Mouse (Mus musculus): Measurements from ENCODE around the gene Esp24. TPM values are rescaled to one million over a fixed set of nuclear protein-coding genes. Genes with fewer than 3 reads are reported as not detected.
"Not testable (repeated sequence)": the region's sequence is repeated elsewhere in the genome, so short reads cannot be mapped to it uniquely, and the experiment has no call there.

Gene Esp24
- polyA plus RNA-seq (2014; fragmentation: Nextera tagmentation; extraction: Ambion mirVana), result not detected in 2 replicates

GRCm38 (mm10) chr17:39036395-39036794, at the start of gene Esp24:
TSS of gene Esp24 (plus strand) at chr17:39036695.
- H3K36me3 ChIP-seq (ENCODE audit: control insufficient read depth, insufficient read depth, low read length); ATAC-seq (replicated peaks; ENCODE audit: insufficient number of reproducible peaks, low FRiP score, low TSS enrichment); H3K4me2 ChIP-seq; H3K9ac ChIP-seq (ENCODE audit: low read depth, low read length); H3K27me3 ChIP-seq (ENCODE audit: control insufficient read depth, insufficient read depth, low read length); H3K4me3 ChIP-seq (ENCODE audit: low read depth, low read length); H3K9me3 ChIP-seq (replicated peaks; ENCODE audit: control insufficient read depth, low read length); H3K4me1 ChIP-seq (ENCODE audit: control insufficient read depth, insufficient read depth, low read length); H3K27ac ChIP-seq (ENCODE audit: low read depth, low read length): not testable (repeated sequence)
- 80% methylated on average over 3 of the region's 3 CpGs for WGBS (ENCODE audit: insufficient replicate concordance)

- no peaks in the 10 kb centered on the region for H3K4me1 ChIP-seq (ENCODE audit: control insufficient read depth, insufficient read depth, low read length)
Measured at GRCm38 (mm10) chr17:39009846-39010245, 26.6 kb upstream of the Esp24 start.

GRCm38 (mm10) chr17:39010675-39011638, 25.5 kb upstream of the Esp24 start:
- H3K27me3 ChIP-seq (ENCODE audit: control insufficient read depth, insufficient read depth, low read length), result no peaks in the 10 kb centered on the region
- H3K27ac ChIP-seq (ENCODE audit: low read depth, low read length), result no peak overlapping the region
- H3K9me3 ChIP-seq (replicated peaks; ENCODE audit: control insufficient read depth, low read length), result no peaks in the 10 kb centered on the region; the same call in 1 of the 2 replicates
- H3K36me3 ChIP-seq (ENCODE audit: control insufficient read depth, insufficient read depth, low read length), result no peaks in the 10 kb centered on the region
- H3K9ac ChIP-seq (ENCODE audit: low read depth, low read length), result no peak overlapping the region
- no peaks in the 10 kb centered on the region for H3K4me1 ChIP-seq (ENCODE audit: control insufficient read depth, insufficient read depth, low read length)
- WGBS (ENCODE audit: insufficient replicate concordance), result 35% methylated on average over 30 of the region's 30 CpGs
- H3K4me2 ChIP-seq, result peak overlapping the region; percentile 51
- no peak for ATAC-seq (replicated peaks; ENCODE audit: insufficient number of reproducible peaks, low FRiP score, low TSS enrichment)
- peak overlapping the region; percentile 25; the same call in 1 of the 2 replicates for H3K4me3 ChIP-seq (ENCODE audit: low read depth, low read length)

More at GRCm38 (mm10) chr17:39009846-39010245, 26.6 kb upstream of the Esp24 start:
- no peak for ATAC-seq (replicated peaks; ENCODE audit: insufficient number of reproducible peaks, low FRiP score, low TSS enrichment)
- H3K27ac ChIP-seq (ENCODE audit: low read depth, low read length), result no peak overlapping the region
- H3K4me3 ChIP-seq (ENCODE audit: low read depth, low read length), result no peak overlapping the region
- no peaks in the 10 kb centered on the region for H3K36me3 ChIP-seq (ENCODE audit: control insufficient read depth, insufficient read depth, low read length)
- H3K4me2 ChIP-seq, result no peak overlapping the region
- no peaks in the 10 kb centered on the region for H3K27me3 ChIP-seq (ENCODE audit: control insufficient read depth, insufficient read depth, low read length)
- no peak overlapping the region for H3K9ac ChIP-seq (ENCODE audit: low read depth, low read length)
- no peaks in the 10 kb centered on the region; the same call in 1 of the 2 replicates for H3K9me3 ChIP-seq (replicated peaks; ENCODE audit: control insufficient read depth, low read length)
- WGBS (ENCODE audit: insufficient replicate concordance), result 73% methylated on average over 1 of the region's 1 CpGs

- ATAC-seq (replicated peaks; ENCODE audit: insufficient number of reproducible peaks, low FRiP score, low TSS enrichment), result no peak
- H3K36me3 ChIP-seq (ENCODE audit: control insufficient read depth, insufficient read depth, low read length), result no peaks in the 10 kb centered on the region
Measured at GRCm38 (mm10) chr17:39017184-39017583, 19.3 kb upstream of the Esp24 start.

GRCm38 (mm10) chr17:39043241-39043640, 6.7 kb downstream of the Esp24 start, which contains the start of gene Gm21903:
TSS of gene Gm21903 (minus strand) at chr17:39043341.
- ATAC-seq (replicated peaks; ENCODE audit: insufficient number of reproducible peaks, low FRiP score, low TSS enrichment), result no peak
- no peak within 1 kb of the TSS for H3K4me3 ChIP-seq (ENCODE audit: low read depth, low read length)

More at GRCm38 (mm10) chr17:39017184-39017583, 19.3 kb upstream of the Esp24 start:
- Histone ChIP-seq H3K9me3 (replicated peaks; ENCODE audit: control insufficient read depth, low read length) (peaks cover 4% of the 10 kb centered on the region; the same call in 1 of the 2 replicates), H3K27ac (ENCODE audit: low read depth, low read length) (no peak overlapping the region), H3K9ac (ENCODE audit: low read depth, low read length) (no peak overlapping the region), H3K27me3 (ENCODE audit: control insufficient read depth, insufficient read depth, low read length) (no peaks in the 10 kb centered on the region), H3K4me1 (ENCODE audit: control insufficient read depth, insufficient read depth, low read length) (no peaks in the 10 kb centered on the region), H3K4me2 (no peak overlapping the region), H3K4me3 (ENCODE audit: low read depth, low read length) (no peak overlapping the region)
- 62% methylated on average over 14 of the region's 14 CpGs for WGBS (ENCODE audit: insufficient replicate concordance)

GRCm38 (mm10) chr17:39063641-39064040, 27.1 kb downstream of the Esp24 start:
- Histone ChIP-seq H3K4me2 (no peak overlapping the region), H3K4me3 (ENCODE audit: low read depth, low read length) (no peak overlapping the region), H3K9ac (ENCODE audit: low read depth, low read length) (no peak overlapping the region), H3K27me3 (ENCODE audit: control insufficient read depth, insufficient read depth, low read length) (no peaks in the 10 kb centered on the region), H3K36me3 (ENCODE audit: control insufficient read depth, insufficient read depth, low read length) (no peaks in the 10 kb centered on the region), H3K27ac (ENCODE audit: low read depth, low read length) (no peak overlapping the region), H3K9me3 (replicated peaks; ENCODE audit: control insufficient read depth, low read length) (peaks cover 4% of the 10 kb centered on the region), H3K4me1 (ENCODE audit: control insufficient read depth, insufficient read depth, low read length) (no peaks in the 10 kb centered on the region)
- ATAC-seq (replicated peaks; ENCODE audit: insufficient number of reproducible peaks, low FRiP score, low TSS enrichment), result no peak

More at GRCm38 (mm10) chr17:39043241-39043640, 6.7 kb downstream of the Esp24 start, which contains the start of gene Gm21903:
- Histone ChIP-seq H3K9me3 (replicated peaks; ENCODE audit: control insufficient read depth, low read length) (0 out of 2 replicates have a peak, but pooled peaks cover 3% of the 10 kb centered on the region), H3K4me2 (no peak within 1 kb of the TSS), H3K27ac (ENCODE audit: low read depth, low read length) (no peak within 1 kb of the TSS), H3K27me3 (ENCODE audit: control insufficient read depth, insufficient read depth, low read length) (no peaks in the 10 kb centered on the region), H3K4me1 (ENCODE audit: control insufficient read depth, insufficient read depth, low read length) (no peaks in the 10 kb centered on the region), H3K36me3 (ENCODE audit: control insufficient read depth, insufficient read depth, low read length) (no peaks in the 10 kb centered on the region), H3K9ac (ENCODE audit: low read depth, low read length) (no peak within 1 kb of the TSS)

GRCm38 (mm10) chr17:39076937-39077336, 40.4 kb downstream of the Esp24 start, which contains the start of gene Esp23:
TSS of gene Esp23 (minus strand) at chr17:39077037.
- Histone ChIP-seq H3K4me2 (no peak within 1 kb of the TSS), H3K9ac (ENCODE audit: low read depth, low read length) (no peak within 1 kb of the TSS), H3K27ac (ENCODE audit: low read depth, low read length) (no peak within 1 kb of the TSS), H3K27me3 (ENCODE audit: control insufficient read depth, insufficient read depth, low read length) (no peaks in the 10 kb centered on the region), H3K9me3 (replicated peaks; ENCODE audit: control insufficient read depth, low read length) (peaks cover 6% of the 10 kb centered on the region; the same call in 1 of the 2 replicates), H3K4me1 (ENCODE audit: control insufficient read depth, insufficient read depth, low read length) (no peaks in the 10 kb centered on the region), H3K4me3 (ENCODE audit: low read depth, low read length) (no peak within 1 kb of the TSS), H3K36me3 (ENCODE audit: control insufficient read depth, insufficient read depth, low read length) (no peaks in the 10 kb centered on the region)
- ATAC-seq (replicated peaks; ENCODE audit: insufficient number of reproducible peaks, low FRiP score, low TSS enrichment), result no peak
- WGBS (ENCODE audit: insufficient replicate concordance), result 50% methylated on average over 1 of the region's 1 CpGs

Measured in heart, embryonic 11.5 days (tissue).